In the genomic region with DNA sequence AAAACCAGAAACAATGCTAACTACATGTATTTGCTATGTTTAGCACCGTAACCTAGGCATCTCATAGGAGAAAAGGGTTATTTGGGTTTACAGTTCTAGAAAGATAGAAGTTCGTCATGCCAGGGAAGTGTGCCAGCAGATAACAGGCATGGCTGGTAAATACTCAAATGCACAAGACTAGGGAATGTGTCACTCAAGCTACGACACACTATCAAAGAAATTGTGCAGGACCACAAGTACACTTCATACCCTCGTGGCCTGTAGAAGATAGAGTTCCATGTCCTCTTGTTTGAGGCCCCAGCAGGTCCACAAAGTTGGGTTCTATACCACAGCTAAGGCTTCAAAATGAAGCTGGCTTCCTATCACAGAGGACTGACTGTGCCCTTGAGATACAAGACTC, we compare ENCODE assay signal across 26 mouse cellular contexts.
"Had no signal": no experiment of that assay in that cellular context is flagged by ENCODE, and none has a peak within 500 bp of the region (broad histone marks: within the 10 kb centered on the region; RNA-seq: fewer than 3 reads in every experiment).

No protein-coding gene starts in this region.

- H3K4me2 ChIP-seq: heart, embryonic 11.5 days; heart, embryonic 13.5 days; heart, embryonic 15.5 days; hindbrain, embryonic 13.5 days; hindbrain, embryonic 15.5 days; kidney, embryonic 15.5 days; limb, embryonic 13.5 days; limb, embryonic 15.5 days; liver, embryonic 12.5 days had no signal

- DNase-seq: forebrain, postnatal 0 days; gastrocnemius, postnatal 14 days; gastrocnemius, postnatal 36 days; heart, adult 11 months; heart, adult 2 months; kidney, adult 11 months; kidney, adult 2 months; kidney, adult 9 months; kidney, postnatal 14 days; kidney, postnatal 36 days; layer of hippocampus, adult 9-11 months; layer of hippocampus, postnatal 36 days; left cerebral cortex, postnatal 4 days had no signal

- H3K27ac ChIP-seq: heart, adult 2 months; heart, embryonic 13.5 days; heart, embryonic 15.5 days; hindbrain, embryonic 13.5 days; hindbrain, embryonic 15.5 days; hindbrain, postnatal 0 days; kidney, embryonic 15.5 days; kidney, postnatal 0 days; limb, embryonic 13.5 days; limb, embryonic 15.5 days; liver, embryonic 12.5 days; liver, embryonic 14.5 days had no signal

- ATAC-seq: forebrain, postnatal 0 days; hindbrain, postnatal 0 days; intestine, embryonic 16.5 days; liver, embryonic 12.5 days had no signal

- H3K9me3 ChIP-seq: heart, embryonic 13.5 days; heart, embryonic 15.5 days; hindbrain, embryonic 13.5 days; hindbrain, embryonic 15.5 days; kidney, embryonic 15.5 days; limb, embryonic 13.5 days; limb, embryonic 15.5 days; liver, embryonic 12.5 days had no signal

- H3K27me3 ChIP-seq: heart, embryonic 13.5 days; heart, embryonic 15.5 days; hindbrain, embryonic 13.5 days; hindbrain, embryonic 15.5 days; kidney, embryonic 15.5 days; limb, embryonic 13.5 days; limb, embryonic 15.5 days; liver, embryonic 12.5 days had no signal

- H3K36me3 ChIP-seq: heart, embryonic 13.5 days; heart, embryonic 15.5 days; hindbrain, embryonic 13.5 days; hindbrain, embryonic 15.5 days; kidney, embryonic 15.5 days; limb, embryonic 13.5 days; limb, embryonic 15.5 days; liver, embryonic 12.5 days had no signal

- H3K4me1 ChIP-seq: hindbrain, embryonic 13.5 days; hindbrain, embryonic 15.5 days; kidney, embryonic 15.5 days; limb, embryonic 13.5 days; limb, embryonic 15.5 days; liver, embryonic 12.5 days had no signal

- H3K9ac ChIP-seq: forebrain, postnatal 0 days; heart, embryonic 13.5 days; heart, embryonic 15.5 days; hindbrain, embryonic 13.5 days; hindbrain, embryonic 15.5 days; kidney, embryonic 15.5 days; limb, embryonic 13.5 days; limb, embryonic 15.5 days; liver, embryonic 12.5 days; liver, embryonic 14.5 days had no signal

- H3K4me3 ChIP-seq: heart, adult 2 months; heart, embryonic 13.5 days; heart, embryonic 15.5 days; hindbrain, embryonic 13.5 days; hindbrain, embryonic 15.5 days; kidney, embryonic 15.5 days; limb, embryonic 13.5 days; limb, embryonic 15.5 days; liver, embryonic 12.5 days had no signal
